ENCODE assay signal across 26 mouse cellular contexts in genomic region chr3:130270509-130270908, GRCm38 (mm10).
DNase-seq lines count a peak whose midpoint lies in the region; ATAC-seq lines count a peak whose summit lies in the region.
"Had no signal": no experiment of that assay in that cellular context is flagged by ENCODE, and none has a peak within 500 bp of the region (broad histone marks: within the 10 kb centered on the region; RNA-seq: fewer than 3 reads in every experiment).

No protein-coding gene starts in this region.

- no peak overlapping the region for H3K27ac ChIP-seq in forebrain, embryonic 13.5 days
- no peak overlapping the region for H3K27ac ChIP-seq in forebrain, embryonic 10.5 days
- H3K27ac ChIP-seq in forebrain, embryonic 16.5 days (ENCODE audit: low read length) = no peak overlapping the region
- no peak overlapping the region for H3K27ac ChIP-seq in forebrain, embryonic 11.5 days (ENCODE audit: low read depth, low read length)
- H3K27ac ChIP-seq: embryonic facial prominence, embryonic 13.5 days; embryonic facial prominence, embryonic 15.5 days had no signal

- no peaks in the 10 kb centered on the region for H3K4me1 ChIP-seq in forebrain, embryonic 13.5 days
- no peaks in the 10 kb centered on the region for H3K4me1 ChIP-seq in forebrain, embryonic 10.5 days
- H3K4me1 ChIP-seq in forebrain, embryonic 16.5 days (replicated peaks; ENCODE audit: control insufficient read depth, insufficient read depth, low read length) = no peaks in the 10 kb centered on the region
- no peaks in the 10 kb centered on the region for H3K4me1 ChIP-seq in forebrain, embryonic 11.5 days (replicated peaks; ENCODE audit: control insufficient read depth, insufficient read depth, low read length)

- no peak overlapping the region for H3K9ac ChIP-seq in forebrain, embryonic 13.5 days
- no peak overlapping the region for H3K9ac ChIP-seq in forebrain, embryonic 16.5 days (replicated peaks; ENCODE audit: low read depth, low read length)
- H3K9ac ChIP-seq in forebrain, embryonic 11.5 days (ENCODE audit: low read length) = no peak overlapping the region
- H3K9ac ChIP-seq: embryonic facial prominence, embryonic 13.5 days; embryonic facial prominence, embryonic 15.5 days had no signal

- H3K27me3 ChIP-seq in forebrain, embryonic 13.5 days = no peaks in the 10 kb centered on the region
- H3K27me3 ChIP-seq in forebrain, embryonic 10.5 days (ENCODE audit: poor library complexity, severe bottlenecking) = no peaks in the 10 kb centered on the region
- no peaks in the 10 kb centered on the region for H3K27me3 ChIP-seq in forebrain, embryonic 16.5 days (replicated peaks; ENCODE audit: control insufficient read depth, insufficient read depth, low read length)
- no peaks in the 10 kb centered on the region for H3K27me3 ChIP-seq in forebrain, embryonic 11.5 days (ENCODE audit: control insufficient read depth, insufficient read depth, low read length)
- H3K27me3 ChIP-seq: CH12.LX; embryonic facial prominence, embryonic 13.5 days; embryonic facial prominence, embryonic 15.5 days; Patski had no signal

- no peaks in the 10 kb centered on the region for H3K9me3 ChIP-seq in forebrain, embryonic 13.5 days (replicated peaks)
- H3K9me3 ChIP-seq in forebrain, embryonic 10.5 days = no peaks in the 10 kb centered on the region
- no peaks in the 10 kb centered on the region for H3K9me3 ChIP-seq in forebrain, embryonic 16.5 days (ENCODE audit: control insufficient read depth, low read length)
- no peaks in the 10 kb centered on the region for H3K9me3 ChIP-seq in forebrain, embryonic 11.5 days (ENCODE audit: control insufficient read depth, low read length)
- H3K9me3 ChIP-seq: embryonic facial prominence, embryonic 13.5 days had no signal

- DNase-seq in forebrain, embryonic 10.5 days (ENCODE audit: extremely low spot score, low spot score) = no peak
- DNase-seq in forebrain, embryonic 11.5 days (ENCODE audit: low spot score) = no peak
- DNase-seq in brain, adult 2 months (ENCODE audit: low read depth, low spot score) = peak; percentile 23
- DNase-seq in brain, embryonic 18.5 days (ENCODE audit: low read depth, low spot score) = peak; percentile 14
- no peak for DNase-seq in retina, postnatal 1 day
- DNase-seq: adrenal gland, adult 8-10 months; adrenal gland, postnatal 14 days; adrenal gland, postnatal 36 days; B cell, adult 2 months; cerebellum, adult 11 months; cerebellum, adult 18-20 months; cerebellum, adult 8-10 months; cerebellum, adult 9-11 months; cerebellum, postnatal 14 days; cerebellum, postnatal 36 days; embryo, embryonic 11 days had no signal

- H3K4me2 ChIP-seq in forebrain, embryonic 13.5 days = no peak overlapping the region
- no peak overlapping the region for H3K4me2 ChIP-seq in forebrain, embryonic 16.5 days (ENCODE audit: low read length)
- H3K4me2 ChIP-seq in forebrain, embryonic 11.5 days (ENCODE audit: low read depth, low read length, severe bottlenecking) = no peak overlapping the region
- H3K4me2 ChIP-seq: embryonic facial prominence, embryonic 13.5 days; embryonic facial prominence, embryonic 15.5 days had no signal

- 80% methylated on average over 3 of the region's 3 CpGs for WGBS in forebrain, embryonic 13.5 days
- 88% methylated on average over 3 of the region's 3 CpGs for WGBS in forebrain, embryonic 10.5 days
- 74% methylated on average over 3 of the region's 3 CpGs for WGBS in forebrain, embryonic 16.5 days
- WGBS in forebrain, embryonic 11.5 days = 86% methylated on average over 3 of the region's 3 CpGs

- ATAC-seq in forebrain, embryonic 13.5 days = peak; percentile 50; the same call in 1 of the 2 replicates
- peak; percentile 66 for ATAC-seq in forebrain, embryonic 16.5 days
- ATAC-seq in forebrain, embryonic 11.5 days (replicated peaks; ENCODE audit: low FRiP score) = no peak
- ATAC-seq: activated CD4-positive, CD25-positive, alpha-beta regulatory T cell, adult 4 months; CD4-positive, CD25-positive, alpha-beta regulatory T cell, adult 4 months; Patski had no signal

- H3K36me3 ChIP-seq in forebrain, embryonic 13.5 days (ENCODE audit: poor library complexity, severe bottlenecking) = no peaks in the 10 kb centered on the region
- no peaks in the 10 kb centered on the region for H3K36me3 ChIP-seq in forebrain, embryonic 10.5 days (replicated peaks)
- H3K36me3 ChIP-seq in forebrain, embryonic 16.5 days (ENCODE audit: control insufficient read depth, insufficient read depth) = no peaks in the 10 kb centered on the region
- no peaks in the 10 kb centered on the region for H3K36me3 ChIP-seq in forebrain, embryonic 11.5 days (ENCODE audit: control insufficient read depth, insufficient read depth, low read length)
- H3K36me3 ChIP-seq: embryonic facial prominence, embryonic 13.5 days; embryonic facial prominence, embryonic 15.5 days; G1E had no signal

- H3K4me3 ChIP-seq in forebrain, embryonic 13.5 days = no peak overlapping the region
- no peak overlapping the region for H3K4me3 ChIP-seq in forebrain, embryonic 10.5 days
- H3K4me3 ChIP-seq in forebrain, embryonic 16.5 days (replicated peaks; ENCODE audit: low read length) = no peak overlapping the region
- H3K4me3 ChIP-seq in forebrain, embryonic 11.5 days (ENCODE audit: low read depth, low read length) = no peak overlapping the region
- H3K4me3 ChIP-seq: embryonic facial prominence, embryonic 13.5 days; embryonic facial prominence, embryonic 15.5 days; erythroblast, embryonic 14.5 days had no signal

Comparison
In these comparisons a context has a peak if more than half of its experiments do, and no peak if none do; other contexts are left out.
1. DNase-seq: peak in brain, adult 2 months (single experiment) and brain, embryonic 18.5 days (single experiment); none in forebrain, embryonic 10.5 days (single experiment), forebrain, embryonic 11.5 days (single experiment) and retina, postnatal 1 day (single experiment).